Comparison of ENCODE assay signal across 14 mouse cellular contexts in genomic region chr2:140862736-140863135, GRCm38 (mm10).
"Had no signal": no experiment of that assay in that cellular context is flagged by ENCODE, and none has a peak within 500 bp of the region (broad histone marks: within the 10 kb centered on the region; RNA-seq: fewer than 3 reads in every experiment).

No protein-coding gene starts in this region.

- H3K27ac ChIP-seq: kidney, postnatal 0 days; limb, embryonic 13.5 days; liver, embryonic 15.5 days; midbrain, embryonic 13.5 days; stomach, embryonic 15.5 days had no signal

- ATAC-seq: lung, postnatal 0 days; midbrain, embryonic 13.5 days had no signal

- H3K36me3 ChIP-seq: limb, embryonic 13.5 days; liver, embryonic 15.5 days; midbrain, embryonic 13.5 days; stomach, embryonic 15.5 days had no signal

- H3K4me3 ChIP-seq: limb, embryonic 13.5 days; liver, embryonic 15.5 days; midbrain, embryonic 13.5 days; stomach, embryonic 15.5 days had no signal

- DNase-seq: kidney, postnatal 36 days; layer of hippocampus, adult 9-11 months; layer of hippocampus, postnatal 36 days; lung, adult 2 months; lung, postnatal 36 days; right cerebral cortex, postnatal 14 days; thymus, adult 2 months; thymus, postnatal 25 days had no signal

- H3K4me1 ChIP-seq: limb, embryonic 13.5 days; liver, embryonic 15.5 days; midbrain, embryonic 13.5 days; stomach, embryonic 15.5 days had no signal

- H3K27me3 ChIP-seq: limb, embryonic 13.5 days; liver, embryonic 15.5 days; midbrain, embryonic 13.5 days; stomach, embryonic 15.5 days had no signal

- H3K9me3 ChIP-seq: limb, embryonic 13.5 days; liver, embryonic 15.5 days; midbrain, embryonic 13.5 days; stomach, embryonic 15.5 days had no signal

- H3K9ac ChIP-seq: limb, embryonic 13.5 days; liver, embryonic 15.5 days; midbrain, embryonic 13.5 days; stomach, embryonic 15.5 days had no signal

- H3K4me2 ChIP-seq: limb, embryonic 13.5 days; liver, embryonic 15.5 days; midbrain, embryonic 13.5 days; stomach, embryonic 15.5 days had no signal
